Mouse (Mus musculus): ENCODE results near the gene Chtf18. TPM values are rescaled to one million over a fixed set of nuclear protein-coding genes. Genes with fewer than 3 reads are reported as not detected.

Chtf18 gene
- total and polyA plus RNA-seq, 3 experiments, result 35.5 to 71.1 TPM; not detected in 1

GRCm38 (mm10) chr17:25760148-25760547 lies 32.9 kb upstream of the Chtf18 start:
- no peak for DNase-seq (ENCODE audit: low read depth, low spot score)
- Histone ChIP-seq H3K4me3 (ENCODE audit: control insufficient read depth in 1 of 2, insufficient read depth in 1 of 2, low read depth in 2 of 2, low read length in 2 of 2) (no peak overlapping the region), H3K9ac (ENCODE audit: control insufficient read depth, low read depth, low read length, poor library complexity, severe bottlenecking) (no peak overlapping the region), H3K79me2 (ENCODE audit: control insufficient read depth, insufficient read depth, low read length, poor library complexity) (no peaks in the 10 kb centered on the region), H3K4me1 (ENCODE audit: control insufficient read depth in 1 of 2, insufficient read depth in 2 of 2, low read length in 2 of 2) (no peaks in the 10 kb centered on the region), H3K27ac (ENCODE audit: control insufficient read depth, low read depth, low read length) (no peak overlapping the region), H3K27me3 (ENCODE audit: control insufficient read depth in 1 of 2, insufficient read depth in 2 of 2, low read length in 2 of 2) (peaks cover 9 to 13% of the 10 kb centered on the region in 2 experiments), H3K9me3 (replicated peaks; ENCODE audit: insufficient read depth, low read length) (no peaks in the 10 kb centered on the region), H3K36me3 (ENCODE audit: control insufficient read depth in 1 of 2, insufficient read depth in 2 of 2, low read length in 2 of 2) (no peaks in the 10 kb centered on the region)
- TF ChIP-seq NELFE (IDR thresholded peaks at IDR 0.05; ENCODE audit: low read depth, low read length) (no peak), USF1 (IDR thresholded peaks at IDR 0.05; ENCODE audit: low read depth, low read length) (no peak), POLR2AphosphoS2 (IDR thresholded peaks at IDR 0.05; ENCODE audit: low read length) (no peak), SIN3A (IDR thresholded peaks at IDR 0.05; ENCODE audit: low read length) (no peak), MAX (IDR thresholded peaks at IDR 0.05; ENCODE audit: low read length) (no peak), UBTF (IDR thresholded peaks at IDR 0.05; ENCODE audit: borderline replicate concordance, insufficient read depth, low read depth, low read length) (no peak), ZNF384 (IDR thresholded peaks at IDR 0.05; ENCODE audit: low read depth, low read length) (no peak), HCFC1 (IDR thresholded peaks at IDR 0.05; ENCODE audit: low read depth, low read length) (no peak), SMC3 (IDR thresholded peaks at IDR 0.05; ENCODE audit: low read depth, low read length) (no peak)

- Histone ChIP-seq H3K27me3 (ENCODE audit: control insufficient read depth in 1 of 2, insufficient read depth in 2 of 2, low read length in 2 of 2) (peaks cover 3 to 11% of the 10 kb centered on the region in 2 experiments), H3K4me1 (ENCODE audit: control insufficient read depth in 1 of 2, insufficient read depth in 2 of 2, low read length in 2 of 2) (no peaks in the 10 kb centered on the region), H3K9ac (ENCODE audit: control insufficient read depth, low read depth, low read length, poor library complexity, severe bottlenecking) (no peak overlapping the region), H3K27ac (ENCODE audit: control insufficient read depth, low read depth, low read length) (no peak overlapping the region), H3K9me3 (replicated peaks; ENCODE audit: insufficient read depth, low read length) (no peaks in the 10 kb centered on the region), H3K4me3 (ENCODE audit: control insufficient read depth in 1 of 2, insufficient read depth in 1 of 2, low read depth in 2 of 2, low read length in 2 of 2) (no peak overlapping the region), H3K36me3 (ENCODE audit: control insufficient read depth in 1 of 2, insufficient read depth in 2 of 2, low read length in 2 of 2) (no peaks in the 10 kb centered on the region), H3K79me2 (ENCODE audit: control insufficient read depth, insufficient read depth, low read length, poor library complexity) (no peaks in the 10 kb centered on the region)
- TF ChIP-seq ETS1 (IDR thresholded peaks at IDR 0.05; ENCODE audit: low read depth, low read length) (no peak), ZNF384 (IDR thresholded peaks at IDR 0.05; ENCODE audit: low read depth, low read length) (no peak), ZKSCAN1 (IDR thresholded peaks at IDR 0.05; ENCODE audit: low read depth, low read length) (no peak), RCOR1 (IDR thresholded peaks at IDR 0.05; ENCODE audit: low read depth, low read length) (no peak), MAFK (IDR thresholded peaks at IDR 0.05; ENCODE audit: borderline replicate concordance, low read depth, low read length) (no peak), CTCF (IDR thresholded peaks at IDR 0.05 in 2 of 3, conservative IDR thresholded peaks at IDR 0.05 in 1 of 3; ENCODE audit: control insufficient read depth in 1 of 3, insufficient read depth in 1 of 3, low read depth in 2 of 3, low read length in 3 of 3, poor library complexity in 1 of 3, severe bottlenecking in 1 of 3) (no peak), POLR2A (IDR thresholded peaks at IDR 0.05; ENCODE audit: control insufficient read depth in 1 of 2, insufficient read depth in 1 of 2, low read depth in 1 of 2, low read length in 2 of 2, poor library complexity in 1 of 2) (no peak), HCFC1 (IDR thresholded peaks at IDR 0.05; ENCODE audit: low read depth, low read length) (no peak), ZMIZ1 (IDR thresholded peaks at IDR 0.05; ENCODE audit: low read depth, low read length) (no peak), TAL1 (IDR thresholded peaks at IDR 0.05; ENCODE audit: low read length) (no peak), SIN3A (IDR thresholded peaks at IDR 0.05; ENCODE audit: low read length) (no peak), MXI1 (IDR thresholded peaks at IDR 0.05; ENCODE audit: low read depth, low read length) (no peak), POLR2AphosphoS5 (IDR thresholded peaks at IDR 0.05; ENCODE audit: borderline replicate concordance, low read depth, low read length) (no peak), MYB (IDR thresholded peaks at IDR 0.05; ENCODE audit: low read depth, low read length) (no peak)
- no peak for DNase-seq (ENCODE audit: low read depth, low spot score)
These were observed 30.5 kb upstream of the Chtf18 start for GRCm38 (mm10) chr17:25757691-25758090.
